Mouse (Mus musculus) bone marrow macrophage, adult 2 months (primary cell): Measurements from ENCODE around the gene Stx4a.

Source experiments
- CTCF ChIP-seq: IDR thresholded peaks from 2 replicates; pipeline ENCODE4 v1.5.1; 2012; ENCODE audit warnings: low read depth, mild to moderate bottlenecking, low read length, moderate library complexity
- POLR2A ChIP-seq: IDR thresholded peaks from 2 replicates; pipeline ENCODE4 v1.6.1; 2012; ENCODE audit warnings: mild to moderate bottlenecking, low read depth, low read length, borderline replicate concordance

- no peak for TF ChIP-seq POLR2A
- TF ChIP-seq CTCF, result no peak
These were observed 25.5 kb upstream of the Stx4a start for GRCm38 (mm10) chr7:127798591-127798990.
